Mouse (Mus musculus) kidney, postnatal 0 days (tissue): ENCODE measurements around the gene Gm38392. TPM values are rescaled to one million over a fixed set of nuclear protein-coding genes. Genes with fewer than 3 reads are reported as not detected.
"Not testable (repeated sequence)": the region's sequence is repeated elsewhere in the genome, so short reads cannot be mapped to it uniquely, and the experiment has no call there.

Experiments
- ATAC-seq: fragments of 200-750 bp; cut with Nextera tagmentation; replicated peaks from 2 replicates; pipeline ENCODE4 v1.8.0; 2017; ENCODE audit warnings: low read depth, moderate number of reproducible peaks, moderate TSS enrichment, moderate library complexity; ENCODE audit not compliant: low FRiP score
- DNase-seq: peaks from one replicate; pipeline ENCODE4 v3.0.0-alpha.2; 2016; ENCODE audit warnings: low spot score
- H3K27ac ChIP-seq: fragments of 300-500 bp; sonication (generic); 2 replicates; pipeline ENCODE4 v1.5.1; 2014; ENCODE audit warnings: mild to moderate bottlenecking
- H3K27me3 ChIP-seq: fragments of 300-500 bp; sonication (generic); 2 replicates; pipeline ENCODE4 v1.6.1; 2014; ENCODE audit warnings: low read length, mixed read lengths; ENCODE audit not compliant: insufficient read depth
- H3K36me3 ChIP-seq: fragments of 300-500 bp; sonication (generic); 2 replicates; pipeline ENCODE4 v1.6.1; 2014; ENCODE audit warnings: low read length, mixed read lengths; ENCODE audit not compliant: insufficient read depth
- H3K4me1 ChIP-seq: fragments of 300-500 bp; sonication (generic); replicated peaks from 2 replicates; pipeline ENCODE4 v1.6.1; 2014; ENCODE audit warnings: antibody characterized with exemption, low read length, mixed read lengths; ENCODE audit not compliant: insufficient read depth
- H3K4me2 ChIP-seq: fragments of 300-500 bp; sonication (generic); 2 replicates; pipeline ENCODE4 v1.6.1; 2014; ENCODE audit warnings: mild to moderate bottlenecking, low read length, moderate library complexity, mixed read lengths
- H3K4me3 ChIP-seq: fragments of 300-500 bp; sonication (generic); replicated peaks from 2 replicates; pipeline ENCODE4 v1.5.1; 2014; ENCODE audit warnings: low read depth, low read length
- H3K9ac ChIP-seq: fragments of 300-500 bp; sonication (generic); 2 replicates; pipeline ENCODE4 v1.6.1; 2014; ENCODE audit warnings: low read depth, low read length
- H3K9me3 ChIP-seq: fragments of 300-500 bp; sonication (generic); replicated peaks from 2 replicates; pipeline ENCODE4 v1.6.1; 2016; ENCODE audit warnings: low read length, inconsistent platforms, mixed read lengths
- CTCF ChIP-seq: IDR thresholded peaks from 2 replicates; pipeline ENCODE4 v1.5.1; 2016; ENCODE audit warnings: antibody characterized with exemption, low read depth, mild to moderate bottlenecking, moderate library complexity
- WGBS: fragments of 180-500 bp; shearing (Covaris S2); extraction: QIAGEN DNeasy Blood & Tissue Kit; methylation state at CpG from one replicate; pipeline ENCODE4 v1.1.7; 2014; 5-methylcytosine and 5-hydroxymethylcytosine counted together
- polyA plus RNA-seq: library from polyadenylated mRNA; unstranded; fragments of >200 nt; fragmentation: Nextera tagmentation; extraction: Ambion mirVana; gene quantifications from 2 replicates; pipeline ENCODE4 v1.2.1, GENCODE M21; 2015

Gene Gm38392
- polyA plus RNA-seq, 1 experiment from 2014 or later = 3.8 TPM

DNA sequence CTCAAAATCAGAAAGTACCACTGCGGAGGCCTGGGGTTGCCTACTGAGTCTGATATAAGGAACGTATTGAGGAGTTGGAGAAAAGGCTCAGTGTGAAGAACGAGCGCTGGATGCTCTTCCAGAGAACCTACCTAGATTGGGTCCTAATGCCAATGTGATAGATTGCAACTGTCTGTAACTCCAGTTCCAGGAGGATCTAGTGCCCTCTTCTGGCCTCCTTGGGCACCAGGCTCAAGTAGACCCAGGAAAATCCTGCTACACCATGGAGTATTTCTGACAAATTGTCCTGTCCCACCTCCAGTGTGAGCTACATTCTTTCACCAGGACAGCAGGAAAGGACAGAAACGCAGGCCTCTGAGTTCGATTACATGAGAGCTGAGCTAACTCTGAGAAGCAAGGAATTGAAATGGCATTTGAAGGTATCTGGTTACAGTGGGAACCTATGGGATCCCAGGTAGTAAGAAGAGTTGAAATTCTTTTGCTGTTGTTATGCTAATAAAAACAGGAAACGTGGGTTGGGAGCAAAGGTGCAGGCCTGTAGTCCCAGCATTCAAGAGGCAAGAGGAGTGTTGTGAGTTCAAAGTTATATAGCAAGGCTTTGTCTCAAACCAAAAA is 10.4 kb downstream of the Gm38392 start:
- H3K4me2 ChIP-seq = no peak overlapping the region
- H3K9me3 ChIP-seq = no peaks in the 10 kb centered on the region
- ATAC-seq (no peak), DNase-seq (peak; percentile 50)
- WGBS = 35% methylated on average over 7 of the region's 7 CpGs
- H3K27me3 ChIP-seq = no peaks in the 10 kb centered on the region
- H3K36me3 ChIP-seq = no peaks in the 10 kb centered on the region
- peak; percentile 79 for TF ChIP-seq CTCF
- H3K4me1 ChIP-seq = no peaks in the 10 kb centered on the region
- H3K27ac ChIP-seq = no peak overlapping the region
- no peak overlapping the region for H3K4me3 ChIP-seq
- H3K9ac ChIP-seq = no peak overlapping the region

DNA sequence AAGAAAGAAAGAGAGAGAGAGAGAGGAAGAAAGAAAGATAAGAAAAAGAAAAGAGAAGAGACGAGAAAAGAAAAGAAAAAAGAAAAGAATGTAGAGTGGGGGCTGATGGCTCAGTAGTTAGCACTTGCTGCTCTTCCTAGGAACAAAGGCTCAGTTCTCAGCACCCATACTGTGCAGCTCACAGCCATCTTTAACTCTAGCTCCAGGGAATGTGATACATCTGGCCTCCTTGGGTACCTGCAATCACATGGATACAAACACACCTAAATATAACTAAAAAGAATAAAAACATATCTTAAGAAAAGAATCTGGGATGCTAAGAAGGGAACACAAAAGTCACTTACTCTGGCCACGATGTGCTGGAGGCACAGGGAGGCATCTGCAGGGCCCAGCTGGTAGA is 10.9 kb downstream of the Gm38392 start:
- H3K9ac ChIP-seq = no peak overlapping the region
- no peaks in the 10 kb centered on the region for H3K36me3 ChIP-seq
- no peak for ATAC-seq
- H3K4me3 ChIP-seq = no peak overlapping the region
- no peak for TF ChIP-seq CTCF
- no peak for DNase-seq
- H3K4me2 ChIP-seq = no peak overlapping the region
- H3K4me1 ChIP-seq = no peaks in the 10 kb centered on the region
- no peaks in the 10 kb centered on the region for H3K9me3 ChIP-seq
- H3K27ac ChIP-seq = no peak overlapping the region
- 89% methylated on average over 2 of the region's 2 CpGs for WGBS
- H3K27me3 ChIP-seq = no peaks in the 10 kb centered on the region

DNA sequence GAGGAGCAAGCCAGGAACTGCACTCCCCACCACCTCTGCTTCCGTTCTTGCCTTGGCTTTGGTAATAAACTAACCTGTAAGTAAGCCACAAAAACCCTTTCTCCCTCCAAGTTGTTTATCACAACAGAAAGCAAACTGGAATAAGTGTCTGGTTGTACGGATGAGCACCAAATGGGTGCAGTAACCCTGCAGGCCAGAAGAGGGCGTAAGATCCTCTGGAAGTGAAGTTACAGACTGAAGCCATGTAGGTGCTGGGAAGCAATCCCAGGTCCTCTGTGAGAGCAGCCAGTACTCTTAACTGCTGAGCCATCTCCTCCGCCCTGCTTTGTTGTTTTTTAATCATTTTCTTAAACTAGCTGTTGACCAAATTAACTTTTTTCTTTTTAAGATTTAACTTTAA is 13.0 kb downstream of the Gm38392 start:
- Histone ChIP-seq H3K27me3 (no peaks in the 10 kb centered on the region), H3K9ac (no peak overlapping the region), H3K4me3 (no peak overlapping the region), H3K27ac (no peak overlapping the region), H3K9me3 (no peaks in the 10 kb centered on the region), H3K36me3 (no peaks in the 10 kb centered on the region), H3K4me1 (no peaks in the 10 kb centered on the region), H3K4me2 (no peak overlapping the region)
- peak; percentile 36 for TF ChIP-seq CTCF
- WGBS = 98% methylated on average over 4 of the region's 4 CpGs
- DNase-seq (no peak), ATAC-seq (no peak)

DNA sequence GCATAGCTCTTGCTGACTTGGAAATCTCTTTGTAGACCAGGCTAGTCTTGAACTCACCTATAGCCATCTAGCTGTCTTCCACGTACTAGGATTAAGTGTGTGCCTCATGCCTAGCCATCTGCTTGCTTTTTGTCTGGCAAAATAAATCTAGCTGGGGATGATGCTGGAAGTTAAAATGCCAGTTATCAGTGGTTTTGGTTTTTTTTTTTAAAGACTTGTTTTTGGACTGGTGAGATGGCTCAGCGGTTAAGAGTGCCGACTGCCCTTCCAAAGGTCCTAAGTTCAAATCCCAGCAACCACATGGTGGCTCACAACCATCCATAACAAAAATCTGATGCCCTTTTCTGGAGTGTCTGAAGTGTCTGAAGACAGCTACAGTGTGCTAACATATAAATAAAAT is 15.2 kb downstream of the Gm38392 start:
- ATAC-seq = no peak
- Histone ChIP-seq H3K9me3 (no peaks in the 10 kb centered on the region), H3K9ac (no peak overlapping the region), H3K4me2 (no peak overlapping the region), H3K27me3 (no peaks in the 10 kb centered on the region), H3K4me3 (no peak overlapping the region), H3K27ac (no peak overlapping the region), H3K36me3 (no peaks in the 10 kb centered on the region), H3K4me1 (no peaks in the 10 kb centered on the region)
- WGBS = 88% methylated on average over 3 of the region's 3 CpGs
- DNase-seq = no peak
- no peak for TF ChIP-seq CTCF

DNA sequence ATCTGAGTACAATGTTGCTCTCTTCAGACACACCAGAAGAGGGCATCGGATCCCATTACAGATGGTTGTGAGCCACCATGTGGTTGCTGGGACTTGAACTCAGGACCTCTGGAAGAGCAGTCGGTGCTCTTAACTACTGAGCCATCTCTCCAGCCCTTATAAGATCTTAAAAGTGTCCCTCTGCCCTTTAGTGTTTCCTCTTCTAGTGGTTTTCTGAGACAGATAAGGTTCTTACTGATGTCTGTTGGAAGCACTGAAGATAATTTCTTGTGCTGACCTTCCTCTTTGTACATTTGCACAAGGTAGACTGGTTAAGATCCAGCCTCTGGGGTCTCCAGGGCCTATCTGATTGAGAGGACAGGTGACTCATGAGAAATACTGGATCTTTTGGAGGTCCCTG is 15.7 kb downstream of the Gm38392 start:
- H3K4me3 ChIP-seq, H3K9ac ChIP-seq, H3K27me3 ChIP-seq, H3K36me3 ChIP-seq, H3K4me1 ChIP-seq, H3K4me2 ChIP-seq, H3K9me3 ChIP-seq, H3K27ac ChIP-seq, DNase-seq, ATAC-seq: not testable (repeated sequence)
- 94% methylated on average over 2 of the region's 2 CpGs for WGBS

DNA sequence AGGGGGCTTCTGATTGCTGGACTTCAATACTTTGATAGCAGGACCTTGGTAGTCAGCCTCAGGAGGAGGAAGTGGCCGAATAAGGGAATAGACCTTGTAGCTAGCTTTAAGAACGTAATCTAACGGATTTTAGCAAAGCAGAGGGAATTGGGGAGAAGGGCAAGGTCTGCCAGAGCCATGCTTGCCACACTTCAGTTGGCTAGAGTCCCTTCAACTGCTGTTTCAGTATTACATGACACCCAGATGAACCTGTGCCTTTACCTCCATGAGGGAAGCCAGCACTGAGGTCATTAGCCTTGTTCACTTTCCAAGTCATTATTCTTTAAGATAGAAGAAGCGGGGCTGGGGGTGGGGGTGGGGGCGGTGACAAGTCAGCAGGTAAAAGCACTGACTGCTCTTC is 18.0 kb downstream of the Gm38392 start:
- Histone ChIP-seq H3K4me2 (no peak overlapping the region), H3K9me3 (no peaks in the 10 kb centered on the region), H3K27me3 (no peaks in the 10 kb centered on the region), H3K27ac (no peak overlapping the region), H3K36me3 (no peaks in the 10 kb centered on the region), H3K9ac (no peak overlapping the region), H3K4me3 (no peak overlapping the region), H3K4me1 (no peaks in the 10 kb centered on the region)
- DNase-seq = no peak
- ATAC-seq = no peak
- WGBS = 81% methylated on average over 5 of the region's 5 CpGs
- TF ChIP-seq CTCF = no peak

DNA sequence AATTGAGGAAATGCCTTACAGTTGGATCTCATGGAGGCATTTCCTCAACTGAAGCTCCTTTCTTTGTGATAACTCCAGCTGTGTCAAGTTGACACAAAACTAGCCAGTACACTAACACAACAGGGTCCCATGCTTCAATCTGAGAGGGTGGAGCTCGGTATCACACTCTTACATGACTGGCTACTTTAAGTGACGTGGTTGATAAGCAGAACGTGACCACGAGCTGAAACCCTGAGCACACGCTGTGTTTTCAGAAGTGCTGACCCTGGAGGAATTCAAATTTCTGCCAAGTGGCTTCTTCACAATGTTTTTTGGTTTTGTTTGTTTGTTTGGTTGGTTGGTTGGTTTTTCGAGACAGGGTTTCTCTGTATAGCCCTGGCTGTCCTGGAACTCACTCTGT is 19.0 kb downstream of the Gm38392 start:
- not testable (repeated sequence) for H3K27ac ChIP-seq, H3K4me1 ChIP-seq, H3K4me2 ChIP-seq, ATAC-seq, H3K36me3 ChIP-seq, H3K9ac ChIP-seq, H3K9me3 ChIP-seq, H3K4me3 ChIP-seq, H3K27me3 ChIP-seq, DNase-seq
- WGBS = 77% methylated on average over 6 of the region's 6 CpGs
